Mouse (Mus musculus): ENCODE measurements around the gene Gaa. TPM values are rescaled to one million over a fixed set of nuclear protein-coding genes. Genes with fewer than 3 reads are reported as not detected.
"Not testable (repeated sequence)": the region's sequence is repeated elsewhere in the genome, so short reads cannot be mapped to it uniquely, and the experiment has no call there.

The Gaa gene
- polyA plus RNA-seq, 1 experiment from 2014 or later: 49.6 TPM

GRCm38 (mm10) chr11:119259977-119260376, 7.7 kb upstream of the Gaa start:
- no peak overlapping the region for H3K4me3 ChIP-seq (ENCODE audit: low read depth, low read length)
- no peak overlapping the region for H3K4me2 ChIP-seq
- H3K36me3 ChIP-seq (ENCODE audit: control insufficient read depth, insufficient read depth, low read length): no peaks in the 10 kb centered on the region
- 87% methylated on average over 8 of the region's 8 CpGs for WGBS (ENCODE audit: insufficient replicate concordance)
- no peak overlapping the region for H3K9ac ChIP-seq (ENCODE audit: low read depth, low read length)
- no peak overlapping the region for H3K27ac ChIP-seq (ENCODE audit: low read depth, low read length)
- no peaks in the 10 kb centered on the region for H3K4me1 ChIP-seq (ENCODE audit: control insufficient read depth, insufficient read depth, low read length)
- H3K27me3 ChIP-seq (ENCODE audit: control insufficient read depth, insufficient read depth, low read length): no peaks in the 10 kb centered on the region
- H3K9me3 ChIP-seq (replicated peaks; ENCODE audit: control insufficient read depth, low read length): no peaks in the 10 kb centered on the region
- no peak for ATAC-seq (replicated peaks; ENCODE audit: insufficient number of reproducible peaks, low FRiP score, low TSS enrichment)

- H3K9ac ChIP-seq (ENCODE audit: low read depth, low read length): no peak overlapping the region
- peaks cover 8% of the 10 kb centered on the region; the same call in 1 of the 2 replicates for H3K4me1 ChIP-seq (ENCODE audit: control insufficient read depth, insufficient read depth, low read length)
- ATAC-seq (replicated peaks; ENCODE audit: insufficient number of reproducible peaks, low FRiP score, low TSS enrichment): no peak
- no peaks in the 10 kb centered on the region for H3K36me3 ChIP-seq (ENCODE audit: control insufficient read depth, insufficient read depth, low read length)
- no peak overlapping the region for H3K4me2 ChIP-seq
- H3K27ac ChIP-seq (ENCODE audit: low read depth, low read length): no peak overlapping the region
- H3K4me3 ChIP-seq (ENCODE audit: low read depth, low read length): no peak overlapping the region
- H3K9me3 ChIP-seq (replicated peaks; ENCODE audit: control insufficient read depth, low read length): no peaks in the 10 kb centered on the region
- H3K27me3 ChIP-seq (ENCODE audit: control insufficient read depth, insufficient read depth, low read length): no peaks in the 10 kb centered on the region
- 84% methylated on average over 13 of the region's 13 CpGs for WGBS (ENCODE audit: insufficient replicate concordance)
Measured at GRCm38 (mm10) chr11:119264413-119264812, 3.3 kb upstream of the Gaa start.

- Histone ChIP-seq H3K36me3 (ENCODE audit: control insufficient read depth, insufficient read depth, low read length) (no peaks in the 10 kb centered on the region), H3K4me1 (ENCODE audit: control insufficient read depth, insufficient read depth, low read length) (peaks cover 8% of the 10 kb centered on the region; the same call in 1 of the 2 replicates), H3K27me3 (ENCODE audit: control insufficient read depth, insufficient read depth, low read length) (no peaks in the 10 kb centered on the region), H3K27ac (ENCODE audit: low read depth, low read length) (no peak overlapping the region), H3K9ac (ENCODE audit: low read depth, low read length) (no peak overlapping the region), H3K9me3 (replicated peaks; ENCODE audit: control insufficient read depth, low read length) (no peaks in the 10 kb centered on the region), H3K4me3 (ENCODE audit: low read depth, low read length) (no peak overlapping the region), H3K4me2 (no peak overlapping the region)
- no peak for ATAC-seq (replicated peaks; ENCODE audit: insufficient number of reproducible peaks, low FRiP score, low TSS enrichment)
- WGBS (ENCODE audit: insufficient replicate concordance): 74% methylated on average over 7 of the region's 7 CpGs
Measured at GRCm38 (mm10) chr11:119265811-119266210, 1.9 kb upstream of the Gaa start.

- peak overlapping the region; percentile 84 for H3K4me2 ChIP-seq
- H3K4me1 ChIP-seq (ENCODE audit: control insufficient read depth, insufficient read depth, low read length): peaks cover 8% of the 10 kb centered on the region; the same call in 1 of the 2 replicates
- H3K27me3 ChIP-seq (ENCODE audit: control insufficient read depth, insufficient read depth, low read length): no peaks in the 10 kb centered on the region
- no peak overlapping the region for H3K9ac ChIP-seq (ENCODE audit: low read depth, low read length)
- ATAC-seq (replicated peaks; ENCODE audit: insufficient number of reproducible peaks, low FRiP score, low TSS enrichment): 0 out of 2 replicates have a peak, but pooled peaks have one; percentile 18
- H3K9me3 ChIP-seq (replicated peaks; ENCODE audit: control insufficient read depth, low read length): no peaks in the 10 kb centered on the region
- H3K36me3 ChIP-seq (ENCODE audit: control insufficient read depth, insufficient read depth, low read length): peaks cover 2% of the 10 kb centered on the region; the same call in 1 of the 2 replicates
- no peak overlapping the region for H3K27ac ChIP-seq (ENCODE audit: low read depth, low read length)
- peak overlapping the region; percentile 61 for H3K4me3 ChIP-seq (ENCODE audit: low read depth, low read length)
- WGBS (ENCODE audit: insufficient replicate concordance): 52% methylated on average over 6 of the region's 6 CpGs
Measured at GRCm38 (mm10) chr11:119267241-119267674, 429 bp upstream of the Gaa start.

- Histone ChIP-seq H3K9ac (ENCODE audit: low read depth, low read length) (peak overlapping the region; percentile 68), H3K36me3 (ENCODE audit: control insufficient read depth, insufficient read depth, low read length) (peaks cover 5% of the 10 kb centered on the region; the same call in 1 of the 2 replicates), H3K4me3 (ENCODE audit: low read depth, low read length) (peak overlapping the region; percentile 61), H3K4me2 (peak overlapping the region; percentile 84), H3K4me1 (ENCODE audit: control insufficient read depth, insufficient read depth, low read length) (peaks cover 8% of the 10 kb centered on the region; the same call in 1 of the 2 replicates), H3K27ac (ENCODE audit: low read depth, low read length) (no peak overlapping the region), H3K27me3 (ENCODE audit: control insufficient read depth, insufficient read depth, low read length) (no peaks in the 10 kb centered on the region), H3K9me3 (replicated peaks; ENCODE audit: control insufficient read depth, low read length) (no peaks in the 10 kb centered on the region)
- WGBS (ENCODE audit: insufficient replicate concordance): 77% methylated on average over 16 of the region's 16 CpGs
- no peak for ATAC-seq (replicated peaks; ENCODE audit: insufficient number of reproducible peaks, low FRiP score, low TSS enrichment)
Measured at GRCm38 (mm10) chr11:119268557-119269195, 989 bp downstream of the Gaa start.

- not testable (repeated sequence) for ATAC-seq (replicated peaks; ENCODE audit: insufficient number of reproducible peaks, low FRiP score, low TSS enrichment); H3K36me3 ChIP-seq (ENCODE audit: control insufficient read depth, insufficient read depth, low read length); H3K27me3 ChIP-seq (ENCODE audit: control insufficient read depth, insufficient read depth, low read length); H3K9me3 ChIP-seq (replicated peaks; ENCODE audit: control insufficient read depth, low read length); H3K4me1 ChIP-seq (ENCODE audit: control insufficient read depth, insufficient read depth, low read length); H3K27ac ChIP-seq (ENCODE audit: low read depth, low read length); H3K4me2 ChIP-seq; H3K9ac ChIP-seq (ENCODE audit: low read depth, low read length); H3K4me3 ChIP-seq (ENCODE audit: low read depth, low read length)
- WGBS (ENCODE audit: insufficient replicate concordance): 70% methylated on average over 3 of the region's 3 CpGs
Measured at GRCm38 (mm10) chr11:119272492-119272891, 4.8 kb downstream of the Gaa start.

- H3K9me3 ChIP-seq (replicated peaks; ENCODE audit: control insufficient read depth, low read length): no peaks in the 10 kb centered on the region
- 78% methylated on average over 8 of the region's 8 CpGs for WGBS (ENCODE audit: insufficient replicate concordance)
- ATAC-seq (replicated peaks; ENCODE audit: insufficient number of reproducible peaks, low FRiP score, low TSS enrichment): no peak
Measured at GRCm38 (mm10) chr11:119273186-119273930, 5.7 kb downstream of the Gaa start.

GRCm38 (mm10) chr11:119281030-119281429, 13.3 kb downstream of the Gaa start:
- WGBS (ENCODE audit: insufficient replicate concordance): 81% methylated on average over 15 of the region's 15 CpGs
- peaks cover 4% of the 10 kb centered on the region; the same call in 1 of the 2 replicates for H3K36me3 ChIP-seq (ENCODE audit: control insufficient read depth, insufficient read depth, low read length)
- H3K27ac ChIP-seq (ENCODE audit: low read depth, low read length): no peak overlapping the region
- no peak overlapping the region for H3K4me3 ChIP-seq (ENCODE audit: low read depth, low read length)
- H3K9me3 ChIP-seq (replicated peaks; ENCODE audit: control insufficient read depth, low read length): no peaks in the 10 kb centered on the region
- H3K4me1 ChIP-seq (ENCODE audit: control insufficient read depth, insufficient read depth, low read length): peaks cover 4% of the 10 kb centered on the region
- no peaks in the 10 kb centered on the region for H3K27me3 ChIP-seq (ENCODE audit: control insufficient read depth, insufficient read depth, low read length)
- H3K4me2 ChIP-seq: no peak overlapping the region
- H3K9ac ChIP-seq (ENCODE audit: low read depth, low read length): no peak overlapping the region
- ATAC-seq (replicated peaks; ENCODE audit: insufficient number of reproducible peaks, low FRiP score, low TSS enrichment): no peak

More at GRCm38 (mm10) chr11:119273186-119273930, 5.7 kb downstream of the Gaa start:
- no peak overlapping the region for H3K4me2 ChIP-seq
- no peak overlapping the region for H3K9ac ChIP-seq (ENCODE audit: low read depth, low read length)
- no peak overlapping the region for H3K4me3 ChIP-seq (ENCODE audit: low read depth, low read length)
- H3K36me3 ChIP-seq (ENCODE audit: control insufficient read depth, insufficient read depth, low read length): peaks cover 7% of the 10 kb centered on the region; the same call in 1 of the 2 replicates
- no peak overlapping the region for H3K27ac ChIP-seq (ENCODE audit: low read depth, low read length)
- peaks cover 2% of the 10 kb centered on the region; the same call in 1 of the 2 replicates for H3K4me1 ChIP-seq (ENCODE audit: control insufficient read depth, insufficient read depth, low read length)
- no peaks in the 10 kb centered on the region for H3K27me3 ChIP-seq (ENCODE audit: control insufficient read depth, insufficient read depth, low read length)
